ENCODE assay signal across 24 mouse cellular contexts in genomic region chr10:45020291-45020690, GRCm38 (mm10). TPM values are rescaled to one million over a fixed set of nuclear protein-coding genes. Genes with fewer than 3 reads are reported as not detected.
A peak's percentile ranks its signal among the peaks of the same experiment; 100 is the strongest.
DNase-seq lines count a peak whose midpoint lies in the region; ATAC-seq and TF ChIP-seq lines count a peak whose summit lies in the region.
"Had no signal": no experiment of that assay in that cellular context is flagged by ENCODE, and none has a peak within 500 bp of the region (broad histone marks: within the 10 kb centered on the region; RNA-seq: fewer than 3 reads in every experiment).

No protein-coding gene starts in this region.

- DNase-seq in CD4-positive helper T cell, adult 2 months (ENCODE audit: low read depth, low spot score) = peak; percentile 78
- peak; percentile 7 for DNase-seq in NIH3T3 (ENCODE audit: low read depth)
- peak; percentile 16 to 32 for DNase-seq in thymus, postnatal 10 days (ENCODE audit: low spot score in 2 of 2)
- no peak for DNase-seq in layer of hippocampus, adult 9-11 months
- no peak for DNase-seq in cerebellum, adult 2 months
- DNase-seq: adrenal gland, postnatal 36 days; B cell, adult 2 months; cerebellum, adult 9-10 months; gastrocnemius, postnatal 25 days; heart, adult 2 months; kidney, adult 18-20 months; kidney, postnatal 10 days; left cerebral cortex, postnatal 4 days; lung, adult 18-20 months; lung, postnatal 14 days; right cerebral cortex, postnatal 25 days had no signal

- H3K27ac ChIP-seq in cerebellum, adult 2 months (ENCODE audit: insufficient read depth, low read length) = no peak overlapping the region
- H3K27ac ChIP-seq in midbrain, embryonic 16.5 days (ENCODE audit: low read length) = no peak overlapping the region
- H3K27ac ChIP-seq: heart, adult 2 months; neural tube, embryonic 13.5 days had no signal

- TF ChIP-seq POLR2A in cerebellum, adult 2 months (IDR thresholded peaks at IDR 0.05; ENCODE audit: borderline replicate concordance, insufficient read depth, low read length) = no peak

- no peaks in the 10 kb centered on the region for H3K4me1 ChIP-seq in cerebellum, adult 2 months (ENCODE audit: control insufficient read depth, insufficient read depth, low read length)
- H3K4me1 ChIP-seq in midbrain, embryonic 16.5 days (ENCODE audit: control insufficient read depth, insufficient read depth, low read length) = no peaks in the 10 kb centered on the region

- no peaks in the 10 kb centered on the region for H3K27me3 ChIP-seq in cerebellum, adult 2 months (ENCODE audit: control insufficient read depth, insufficient read depth, low read length)
- H3K27me3 ChIP-seq in midbrain, embryonic 16.5 days (ENCODE audit: control insufficient read depth, insufficient read depth, low read depth, low read length) = no peaks in the 10 kb centered on the region
- H3K27me3 ChIP-seq: megakaryocyte, embryonic 14.5 days; neural tube, embryonic 13.5 days had no signal

- peak; percentile 53 for ATAC-seq in monocyte, adult 5-6 weeks (replicated peaks; ENCODE audit: insufficient number of reproducible peaks, low FRiP score, low TSS enrichment, poor library complexity, severe bottlenecking)
- ATAC-seq in midbrain, embryonic 16.5 days = no peak
- ATAC-seq in cerebellum, adult (ENCODE audit: insufficient number of reproducible peaks, low FRiP score, low TSS enrichment) = no peak
- ATAC-seq: forebrain, embryonic 14.5 days; hindbrain, embryonic 16.5 days had no signal

- TF ChIP-seq CTCF in cerebellum, adult 2 months (IDR thresholded peaks at IDR 0.05; ENCODE audit: borderline replicate concordance, insufficient read depth, low read depth, low read length) = no peak

- no peaks in the 10 kb centered on the region for H3K36me3 ChIP-seq in midbrain, embryonic 16.5 days (ENCODE audit: control insufficient read depth, insufficient read depth, low read length)
- H3K36me3 ChIP-seq: neural tube, embryonic 13.5 days had no signal

- H3K9ac ChIP-seq in midbrain, embryonic 16.5 days (ENCODE audit: low read depth, low read length) = no peak overlapping the region
- H3K9ac ChIP-seq: neural tube, embryonic 13.5 days had no signal

- WGBS in cerebellum, adult 2 months = 92% methylated on average over 10 of the region's 10 CpGs
- 93% methylated on average over 10 of the region's 10 CpGs for WGBS in midbrain, embryonic 16.5 days

- H3K9me3 ChIP-seq in midbrain, embryonic 16.5 days (replicated peaks; ENCODE audit: control insufficient read depth, low read length, poor library complexity, severe bottlenecking) = no peaks in the 10 kb centered on the region
- H3K9me3 ChIP-seq: neural tube, embryonic 13.5 days had no signal

- H3K4me2 ChIP-seq in midbrain, embryonic 16.5 days (ENCODE audit: low read length) = no peak overlapping the region
- H3K4me2 ChIP-seq: liver, embryonic 11.5 days; neural tube, embryonic 13.5 days had no signal

- no peak overlapping the region for H3K4me3 ChIP-seq in cerebellum, adult 2 months (replicated peaks; ENCODE audit: insufficient read depth, low read depth, low read length)
- no peak overlapping the region for H3K4me3 ChIP-seq in midbrain, embryonic 16.5 days (ENCODE audit: low read depth, low read length)
- H3K4me3 ChIP-seq: heart, adult 2 months; megakaryocyte, embryonic 14.5 days; neural tube, embryonic 13.5 days had no signal

RNA-seq across cellular contexts. Expression of gene Prep, which starts 46.7 kb away (rescaled TPM):
- 6.9 to 8.3 TPM (median 8.2 TPM) in 3 replicates for total RNA-seq in monocyte, adult 5-6 weeks (2017)
- polyA plus RNA-seq in cerebellum, adult 2 months (2012; rRNA removed) = 7.8 and 8.7 TPM in 2 replicates
- 26.1 and 26.3 TPM in 2 replicates for polyA plus RNA-seq in midbrain, embryonic 16.5 days (2015; fragmentation: Nextera tagmentation; extraction: Ambion mirVana)

Comparison
In these comparisons a context has a peak if more than half of its experiments do, and no peak if none do; other contexts are left out.
1. DNase-seq: peak in CD4-positive helper T cell, adult 2 months (single experiment), NIH3T3 (single experiment) and thymus, postnatal 10 days (2 of 2); none in layer of hippocampus, adult 9-11 months (single experiment) and cerebellum, adult 2 months (0 of 2).